Mouse (Mus musculus): ENCODE results near the gene Lsamp.

GRCm38 (mm10) chr16:42002925-42003324 is 2018.8 kb downstream of the Lsamp start:
- TF ChIP-seq POLR2AphosphoS2 (IDR thresholded peaks at IDR 0.05; ENCODE audit: low read depth, low read length) (no peak), MYC (IDR thresholded peaks at IDR 0.05; ENCODE audit: low read depth, low read length) (no peak), CTCF (conservative IDR thresholded peaks at IDR 0.05 in 1 of 2, IDR thresholded peaks at IDR 0.05 in 1 of 2; ENCODE audit: low read depth in 2 of 2, low read length in 2 of 2) (no peak), SMC3 (IDR thresholded peaks at IDR 0.05; ENCODE audit: low read depth, low read length) (no peak), ETS1 (conservative IDR thresholded peaks at IDR 0.05; ENCODE audit: low read depth, low read length) (no peak), POLR2A (IDR thresholded peaks at IDR 0.05; ENCODE audit: low read depth, low read length) (no peak), CHD2 (IDR thresholded peaks at IDR 0.05; ENCODE audit: low read length) (no peak), MAZ (IDR thresholded peaks at IDR 0.05; ENCODE audit: low read depth, low read length) (no peak)
